Mouse (Mus musculus): ENCODE results near the gene Fgfr2.

The Fgfr2 gene

DNA sequence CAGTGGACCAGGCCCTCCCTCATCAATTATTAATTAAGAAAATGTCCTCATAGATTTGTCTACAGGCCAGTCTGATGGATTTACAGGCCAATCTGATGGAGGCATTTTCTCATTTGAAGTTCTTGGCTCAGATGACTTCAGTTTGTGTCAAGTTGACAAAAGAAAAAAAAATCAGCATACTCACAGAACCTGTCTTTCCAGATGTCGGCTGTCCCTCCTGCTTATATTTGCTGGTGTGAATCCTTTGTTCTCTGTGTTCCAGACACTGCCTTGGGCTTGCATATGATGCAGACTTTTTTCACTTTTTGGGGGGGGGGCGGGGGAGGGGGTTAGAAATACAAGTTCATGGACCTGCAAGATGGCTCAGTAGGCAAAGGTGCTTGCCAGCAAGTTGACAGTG lies 1472.9 kb downstream of the Fgfr2 start:
- DNase-seq (ENCODE audit: low read depth, low spot score) = no peak

DNA sequence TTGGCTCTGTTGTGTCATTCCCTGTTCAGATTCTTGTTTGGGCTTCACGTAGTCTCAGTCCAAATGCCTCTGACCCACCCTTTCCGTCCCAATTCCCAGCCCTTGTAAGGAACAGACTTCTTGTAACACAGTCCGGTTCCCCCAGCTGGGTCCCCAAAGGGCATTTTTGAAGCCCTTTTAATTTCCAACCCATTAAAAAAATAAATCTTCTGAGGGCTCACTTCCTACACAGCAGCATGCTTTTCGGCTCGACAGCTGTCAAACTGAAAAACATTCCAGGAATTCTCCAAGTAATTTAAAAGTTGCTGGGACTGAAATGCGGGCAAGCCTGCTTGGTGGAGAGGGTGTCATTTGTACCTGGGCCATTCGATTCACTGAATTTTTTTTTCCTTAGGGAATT lies 1474.9 kb downstream of the Fgfr2 start:
- DNase-seq (ENCODE audit: low read depth, low spot score) = no peak

DNA sequence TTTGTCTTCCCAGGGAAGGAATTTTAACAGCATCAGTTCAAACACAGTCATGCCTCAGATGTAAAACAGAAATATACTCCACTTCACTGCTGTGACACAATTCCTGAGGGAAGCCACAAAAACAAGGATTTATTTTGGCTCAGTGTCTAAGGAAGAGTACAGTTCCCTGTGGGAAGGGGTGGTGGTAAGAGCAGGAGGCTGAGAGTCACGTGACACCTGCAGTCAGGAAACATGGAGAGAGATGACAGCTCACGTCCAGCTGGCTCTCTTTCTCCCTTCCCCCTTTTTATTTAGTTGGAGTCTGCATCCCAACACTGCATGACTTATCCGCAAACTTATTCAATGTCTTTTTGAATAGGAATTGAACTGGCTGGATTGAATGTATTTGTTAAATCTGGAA lies 1475.6 kb downstream of the Fgfr2 start:
- DNase-seq (ENCODE audit: low read depth, low spot score) = no peak

DNA sequence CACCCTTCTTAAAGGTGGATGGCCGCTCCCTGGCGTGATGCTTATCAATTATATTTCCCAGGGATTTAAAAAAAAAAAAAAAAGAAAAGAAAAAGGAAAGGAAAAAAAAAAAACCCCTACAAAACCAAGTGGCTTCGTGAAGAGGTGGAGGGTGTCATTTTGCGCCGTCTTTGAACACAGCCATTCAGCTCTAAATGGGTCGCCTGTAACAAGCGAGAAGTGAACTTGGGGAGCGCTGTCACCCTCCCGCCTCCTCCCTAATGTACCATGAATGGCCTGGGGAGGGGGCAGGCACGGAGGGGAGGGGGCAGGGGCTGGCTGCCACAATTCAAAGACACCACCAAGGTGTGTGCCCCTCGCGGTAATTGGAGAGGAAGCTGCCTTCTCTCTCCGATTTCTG lies 1478.6 kb downstream of the Fgfr2 start:
- no peak for DNase-seq (ENCODE audit: low read depth, low spot score)

DNA sequence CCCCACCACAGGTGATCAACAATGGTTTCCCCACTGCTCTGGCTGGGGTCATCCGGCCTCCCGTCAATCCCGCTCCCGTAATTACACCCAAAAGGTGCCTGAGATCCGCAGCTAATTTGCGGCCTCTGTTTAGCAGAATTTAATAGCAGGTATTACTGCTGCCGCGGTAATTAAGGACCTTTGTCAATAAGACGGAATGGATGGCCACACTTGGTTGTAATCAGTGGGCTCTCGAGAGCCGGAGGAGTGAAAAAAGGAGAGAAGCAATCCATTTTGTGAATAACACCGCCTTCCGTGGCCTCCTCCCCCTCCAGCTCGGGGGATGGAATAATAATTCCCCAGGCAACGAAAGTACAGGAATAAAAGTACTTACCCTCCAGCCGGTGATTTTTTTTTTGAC lies 1479.1 kb downstream of the Fgfr2 start:
- no peak for DNase-seq (ENCODE audit: low read depth, low spot score)

DNA sequence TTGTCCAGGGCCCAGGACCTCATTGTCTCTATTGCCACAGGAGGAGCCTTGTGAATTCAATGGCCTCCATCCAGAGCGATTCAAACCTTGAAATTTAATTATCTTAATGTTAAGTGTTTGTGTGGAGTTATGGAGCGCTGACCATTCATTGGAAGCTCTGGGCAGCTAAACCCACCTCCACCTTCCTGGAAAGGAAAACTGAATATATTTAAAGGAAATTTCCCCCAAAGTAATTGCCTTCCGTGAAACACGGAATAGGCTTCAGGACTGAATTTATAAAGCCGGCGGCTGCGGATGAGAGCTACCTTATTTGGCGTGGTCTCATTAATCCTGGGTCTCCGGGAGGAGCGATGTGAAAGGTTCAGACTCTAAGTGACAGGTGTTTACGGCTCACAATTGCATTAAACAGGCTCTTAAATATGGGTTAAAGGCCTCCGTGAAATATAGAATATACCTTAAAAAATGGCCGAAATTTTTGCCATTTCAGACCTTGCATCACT lies 1479.8 kb downstream of the Fgfr2 start:
- DNase-seq (ENCODE audit: low read depth, low spot score) = no peak

DNA sequence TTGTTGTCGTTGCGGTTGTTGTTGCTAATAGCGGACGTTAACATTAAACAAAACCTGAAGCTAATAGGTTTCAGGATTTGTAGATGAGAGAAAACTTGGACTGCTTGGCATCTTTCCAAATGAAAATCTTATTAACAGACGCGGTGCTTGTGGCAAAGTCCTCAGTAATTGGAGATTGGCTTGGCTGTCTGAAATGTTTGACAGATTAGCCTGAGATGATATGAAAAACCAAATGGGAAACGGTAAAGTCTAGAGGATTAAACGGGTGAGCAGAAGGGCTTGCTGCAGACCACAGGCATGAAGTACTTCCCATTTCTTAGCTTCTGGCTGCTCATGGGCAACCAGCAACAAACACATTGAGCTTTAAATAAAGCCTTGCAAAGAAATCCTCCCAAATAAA lies 1493.6 kb downstream of the Fgfr2 start:
- no peak for DNase-seq (ENCODE audit: low read depth, low spot score)

DNA sequence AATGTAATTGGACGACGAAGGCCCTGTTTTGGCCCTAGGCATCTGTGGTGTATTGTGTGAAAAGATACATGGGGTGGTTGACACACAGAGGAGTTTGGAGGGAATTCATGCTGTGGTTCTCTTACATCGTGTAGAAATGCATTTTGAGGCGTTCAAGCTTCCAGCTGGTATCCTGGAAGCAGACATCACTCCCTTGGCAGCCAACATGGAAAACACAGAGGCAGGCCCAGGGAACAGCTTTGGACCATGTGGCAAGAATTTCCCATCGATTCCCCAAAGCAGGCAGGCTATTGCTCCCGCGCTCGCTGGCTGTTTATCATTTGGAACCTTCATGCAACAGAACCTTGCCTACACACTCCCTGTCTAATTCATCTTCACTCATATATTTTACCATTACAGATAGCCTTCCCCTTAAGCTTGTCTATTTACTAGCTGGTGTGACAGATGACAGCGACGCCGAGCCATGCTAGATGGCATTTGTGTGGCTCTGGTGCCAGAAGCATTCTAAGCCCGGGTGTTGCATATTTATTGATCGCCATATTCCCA lies 1494.2 kb downstream of the Fgfr2 start:
- DNase-seq (ENCODE audit: low read depth, low spot score) = no peak

DNA sequence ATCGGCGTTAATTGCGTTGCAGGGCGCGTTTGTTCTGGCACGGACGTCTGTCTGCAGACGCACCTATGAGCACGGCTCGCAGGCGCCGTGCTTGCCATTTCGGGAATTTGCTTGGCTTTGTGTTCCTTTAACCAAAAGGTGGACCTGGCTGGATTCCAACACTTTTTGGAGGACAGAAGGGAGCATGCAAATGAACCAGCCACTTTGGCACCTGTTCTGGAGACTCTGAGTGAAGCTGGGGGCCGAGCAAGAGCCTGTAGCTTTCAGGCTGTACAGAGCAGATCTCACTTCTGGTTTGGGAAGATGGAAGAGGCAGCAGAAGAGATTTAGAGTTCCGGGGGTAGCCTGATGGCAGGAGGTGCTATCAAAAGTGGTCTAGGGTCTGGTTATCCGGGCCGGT lies 1494.8 kb downstream of the Fgfr2 start:
- no peak for DNase-seq (ENCODE audit: low read depth, low spot score)

DNA sequence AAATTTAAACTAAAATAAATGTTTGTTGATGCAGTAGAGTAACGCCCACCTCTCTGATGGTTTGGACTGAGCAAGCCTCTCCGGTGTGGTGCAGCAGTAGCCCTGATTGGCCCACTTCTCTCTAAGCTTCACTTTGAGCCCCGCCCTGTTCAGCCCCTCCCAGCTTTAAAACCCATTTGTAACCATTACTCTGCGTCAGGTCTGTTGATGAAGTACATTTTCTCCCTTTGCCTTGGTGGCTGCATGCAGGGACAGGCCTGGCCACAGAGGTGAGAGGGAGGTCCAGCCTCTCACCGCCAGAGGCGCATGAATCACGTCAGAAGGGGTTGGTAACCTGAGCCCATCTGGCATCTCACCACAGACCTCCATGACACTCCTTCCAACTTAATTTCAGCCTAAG lies 1513.5 kb downstream of the Fgfr2 start:
- peak; percentile 49 for DNase-seq (ENCODE audit: low read depth, low spot score)

DNA sequence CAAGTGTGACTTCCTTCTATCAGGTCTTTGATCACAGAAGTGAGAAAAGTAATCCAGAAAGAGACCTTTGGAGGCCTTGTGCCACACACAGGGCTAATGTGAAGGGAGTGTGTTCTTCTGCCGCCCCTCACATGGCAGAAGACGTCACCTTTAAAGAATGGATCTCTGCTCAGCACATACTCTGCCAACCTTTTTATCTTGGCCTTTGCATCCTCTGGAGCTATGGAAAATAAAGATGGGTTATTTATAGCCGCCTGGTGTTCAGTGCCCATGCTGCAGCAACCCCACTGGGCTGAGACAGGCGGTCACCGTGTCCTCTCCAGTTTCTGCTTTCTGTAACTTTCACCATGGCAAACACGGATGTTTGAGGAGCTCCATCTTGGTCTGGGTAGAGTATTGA lies 1515.1 kb downstream of the Fgfr2 start:
- no peak for DNase-seq (ENCODE audit: low read depth, low spot score)

DNA sequence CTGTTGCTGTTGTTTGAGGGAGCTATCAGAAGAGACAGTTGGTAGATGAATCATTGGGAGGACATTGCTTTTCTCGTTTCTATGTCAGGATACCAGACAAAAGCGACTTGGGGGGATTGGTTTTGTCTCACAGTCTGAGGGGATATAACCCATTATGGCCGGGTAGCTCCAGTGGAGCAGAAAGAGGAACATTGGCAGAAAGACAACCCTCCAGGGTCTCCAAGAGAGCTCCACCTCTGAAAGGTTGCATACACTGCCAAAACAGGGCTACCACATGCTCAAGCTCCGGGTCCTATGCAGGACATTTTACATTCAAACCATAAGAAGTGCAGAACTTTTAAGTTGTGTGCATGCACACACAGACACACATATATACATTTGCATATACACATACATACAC lies 1517.7 kb downstream of the Fgfr2 start:
- DNase-seq (ENCODE audit: low read depth, low spot score) = no peak

DNA sequence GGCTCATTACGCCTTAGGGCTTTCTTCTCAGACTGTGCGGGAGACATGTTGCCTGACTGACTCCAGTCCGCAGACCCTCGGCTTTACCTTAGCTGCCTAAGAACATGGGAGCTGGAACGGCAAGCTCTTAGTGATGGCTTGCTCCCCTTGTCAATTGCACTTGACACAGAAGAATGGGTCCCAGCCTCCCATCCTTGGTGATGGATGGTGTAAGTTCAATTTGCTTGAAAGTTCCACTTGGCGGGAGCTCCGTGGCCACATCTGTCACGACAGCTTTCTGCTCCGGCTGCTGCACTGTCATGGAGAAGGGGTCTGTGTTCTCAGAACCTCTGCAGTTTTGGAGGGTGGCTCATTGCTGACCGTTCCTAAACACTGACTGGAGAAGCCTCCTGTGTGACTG lies 1518.2 kb downstream of the Fgfr2 start:
- DNase-seq (ENCODE audit: low read depth, low spot score) = no peak

DNA sequence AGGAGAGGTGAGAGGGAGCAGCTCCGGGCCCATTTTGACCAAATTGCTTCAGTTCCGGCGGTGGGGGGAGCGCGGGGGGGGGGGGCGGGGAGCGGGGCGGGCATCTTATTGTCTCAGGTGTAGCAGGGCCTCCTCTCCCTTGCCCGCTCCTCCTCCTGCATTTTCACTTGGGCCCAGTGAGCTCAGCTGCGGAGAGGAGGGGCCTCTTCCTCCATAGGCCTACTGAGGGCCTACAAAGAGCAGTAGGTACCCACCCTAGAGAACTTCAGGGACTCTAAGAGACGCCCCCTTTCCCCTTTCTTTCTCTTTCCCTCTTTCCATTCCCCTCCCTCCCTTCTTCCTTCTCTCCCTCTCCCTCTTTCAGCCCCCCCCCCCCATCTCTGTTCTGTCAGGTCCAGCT lies 1520.0 kb downstream of the Fgfr2 start:
- no peak for DNase-seq (ENCODE audit: low read depth, low spot score)

DNA sequence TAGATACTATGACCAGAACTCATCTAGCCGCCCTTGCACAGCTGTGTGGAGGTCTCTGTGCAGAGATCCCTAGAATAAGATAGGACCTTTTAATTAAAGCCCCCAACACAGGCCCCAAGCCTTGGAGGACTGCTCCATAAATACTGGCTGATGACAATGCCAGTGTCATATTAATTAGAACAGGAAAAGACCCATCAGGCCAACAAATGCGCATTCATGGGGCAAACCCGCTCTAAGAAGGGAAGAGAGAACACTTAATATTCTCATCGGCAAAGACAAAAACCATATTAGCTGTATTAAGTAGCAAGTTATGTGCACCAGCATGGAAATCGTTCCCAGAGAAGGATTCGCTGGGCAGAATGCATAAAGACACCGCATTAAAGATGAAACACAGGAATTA lies 1521.0 kb downstream of the Fgfr2 start:
- no peak for DNase-seq (ENCODE audit: low read depth, low spot score)

DNA sequence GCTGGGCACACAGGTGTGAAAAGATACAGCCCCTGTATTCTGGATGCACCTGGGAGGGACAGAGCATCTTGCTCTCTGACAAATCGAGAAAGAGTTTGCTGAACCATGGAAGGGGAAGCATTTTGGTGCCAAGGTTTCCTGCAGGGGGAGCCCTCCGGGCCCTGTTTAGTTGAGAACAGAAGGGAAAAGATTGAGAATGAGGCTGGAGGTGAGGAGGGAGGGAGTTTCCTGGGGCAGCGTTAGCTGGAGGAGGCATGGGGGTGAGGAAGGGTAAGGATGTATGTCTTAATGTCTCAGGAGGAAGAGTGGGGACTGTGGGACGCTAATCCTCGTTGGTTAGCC lies 1524.7 kb downstream of the Fgfr2 start:
- DNase-seq (ENCODE audit: low read depth, low spot score) = peak; percentile 5

DNA sequence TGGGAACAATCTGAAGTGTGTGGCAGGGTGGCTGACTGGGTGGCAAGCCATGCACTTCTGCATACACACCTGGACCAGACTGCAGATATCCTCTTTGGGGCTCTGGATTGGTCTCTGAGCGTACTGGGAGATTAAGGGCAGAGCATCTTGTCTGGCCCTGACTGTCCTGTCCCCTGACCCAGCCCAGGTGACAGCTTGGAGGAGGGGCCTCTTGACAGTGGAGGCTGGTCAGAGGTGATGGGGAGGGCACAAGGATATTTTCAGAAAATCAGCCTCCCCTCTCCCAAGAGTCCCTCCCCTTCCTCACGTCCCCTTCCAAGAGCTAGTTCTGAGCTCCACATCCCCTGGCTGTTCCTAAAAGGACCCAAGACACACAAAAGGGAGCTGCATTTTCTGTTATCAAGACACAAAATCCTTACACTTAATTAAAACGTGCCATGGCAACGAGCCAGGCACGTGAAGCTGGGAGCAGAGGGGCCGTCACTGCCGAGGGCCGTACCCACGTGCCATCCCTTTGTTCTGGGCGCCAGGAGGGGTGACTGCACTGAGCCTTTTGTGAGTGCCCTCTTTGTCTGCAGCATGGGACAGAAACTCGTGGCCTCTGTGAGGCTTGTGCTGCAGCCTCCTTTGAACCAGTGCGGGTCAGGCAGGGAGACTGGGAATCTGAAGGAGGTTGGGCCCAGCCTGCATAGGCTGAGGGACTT lies 1525.2 kb downstream of the Fgfr2 start:
- DNase-seq (ENCODE audit: low read depth, low spot score) = no peak

DNA sequence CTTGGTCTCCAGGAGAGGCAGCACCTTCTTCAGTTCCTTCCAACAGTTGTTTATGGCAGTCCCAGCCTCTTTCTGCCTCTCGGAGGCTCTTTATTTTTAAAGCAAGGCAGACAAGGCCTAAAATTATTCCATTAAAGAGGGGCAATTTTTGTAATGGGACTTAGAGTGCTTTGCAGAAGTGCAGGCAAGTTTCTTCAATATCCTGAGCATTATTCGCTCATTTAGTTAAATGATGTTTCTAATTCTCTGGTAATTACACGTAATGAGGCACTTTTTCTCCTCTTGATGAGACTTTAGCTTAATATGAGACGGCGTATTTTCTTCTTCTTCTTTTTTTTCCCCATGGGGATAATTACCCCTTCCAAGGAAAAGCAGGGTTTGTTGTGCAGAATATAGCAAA lies 1537.6 kb downstream of the Fgfr2 start:
- DNase-seq (ENCODE audit: low read depth, low spot score) = no peak

DNA sequence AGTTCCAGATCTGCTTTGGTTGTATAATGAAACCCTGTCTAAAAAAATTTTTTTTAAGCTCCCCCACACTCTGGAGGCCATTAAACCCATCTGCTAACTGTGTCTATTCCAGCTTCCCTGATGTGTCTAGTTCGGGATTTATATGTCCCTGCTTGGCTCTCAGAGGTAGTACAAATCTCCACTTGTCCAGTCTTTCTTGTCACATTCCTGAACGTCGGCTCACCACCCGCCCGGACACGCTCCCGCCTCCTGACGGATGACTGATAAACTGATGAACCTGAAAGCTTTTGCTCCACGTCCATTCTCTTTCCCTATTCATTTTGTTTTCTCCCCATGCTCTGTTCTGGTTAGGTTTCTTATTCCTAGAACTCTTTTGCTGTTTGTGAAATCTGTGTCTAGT lies 1541.0 kb downstream of the Fgfr2 start:
- peak; percentile 25 for DNase-seq (ENCODE audit: low read depth, low spot score)

DNA sequence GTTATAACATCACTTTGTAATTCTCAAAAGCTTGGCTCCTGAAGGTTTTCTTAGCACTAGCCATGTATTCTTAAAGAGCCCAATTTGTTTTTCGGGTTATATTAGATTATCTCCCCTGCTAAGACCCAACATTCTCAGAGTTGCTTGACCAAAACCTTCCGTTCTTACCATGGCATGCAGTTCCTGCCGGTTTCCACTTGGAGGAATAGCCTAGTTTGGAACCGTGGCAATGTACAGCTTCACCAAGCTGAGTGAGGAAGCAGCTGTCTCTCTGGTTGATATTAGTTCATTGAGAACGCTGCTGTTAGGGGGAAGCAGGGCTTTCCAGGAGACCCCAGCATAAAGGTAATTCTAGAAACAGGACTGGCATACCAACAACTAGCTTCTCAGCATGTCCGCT lies 1547.9 kb downstream of the Fgfr2 start:
- no peak for DNase-seq (ENCODE audit: low read depth, low spot score)

DNA sequence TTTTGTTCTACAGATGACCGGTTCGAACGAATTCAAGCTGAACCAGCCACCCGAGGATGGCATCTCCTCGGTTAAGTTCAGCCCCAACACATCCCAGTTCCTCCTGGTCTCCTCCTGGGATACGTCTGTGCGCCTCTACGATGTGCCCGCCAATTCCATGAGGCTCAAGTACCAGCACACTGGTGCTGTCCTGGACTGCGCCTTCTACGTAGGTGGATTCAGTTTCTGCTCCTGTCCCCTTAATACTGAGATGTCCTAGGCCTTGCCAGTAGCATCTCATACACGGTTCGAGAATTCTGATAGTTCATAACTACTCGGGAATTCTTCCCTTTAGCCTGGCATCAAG lies 1562.5 kb downstream of the Fgfr2 start:
- DNase-seq (ENCODE audit: low read depth, low spot score) = peak; percentile 64

DNA sequence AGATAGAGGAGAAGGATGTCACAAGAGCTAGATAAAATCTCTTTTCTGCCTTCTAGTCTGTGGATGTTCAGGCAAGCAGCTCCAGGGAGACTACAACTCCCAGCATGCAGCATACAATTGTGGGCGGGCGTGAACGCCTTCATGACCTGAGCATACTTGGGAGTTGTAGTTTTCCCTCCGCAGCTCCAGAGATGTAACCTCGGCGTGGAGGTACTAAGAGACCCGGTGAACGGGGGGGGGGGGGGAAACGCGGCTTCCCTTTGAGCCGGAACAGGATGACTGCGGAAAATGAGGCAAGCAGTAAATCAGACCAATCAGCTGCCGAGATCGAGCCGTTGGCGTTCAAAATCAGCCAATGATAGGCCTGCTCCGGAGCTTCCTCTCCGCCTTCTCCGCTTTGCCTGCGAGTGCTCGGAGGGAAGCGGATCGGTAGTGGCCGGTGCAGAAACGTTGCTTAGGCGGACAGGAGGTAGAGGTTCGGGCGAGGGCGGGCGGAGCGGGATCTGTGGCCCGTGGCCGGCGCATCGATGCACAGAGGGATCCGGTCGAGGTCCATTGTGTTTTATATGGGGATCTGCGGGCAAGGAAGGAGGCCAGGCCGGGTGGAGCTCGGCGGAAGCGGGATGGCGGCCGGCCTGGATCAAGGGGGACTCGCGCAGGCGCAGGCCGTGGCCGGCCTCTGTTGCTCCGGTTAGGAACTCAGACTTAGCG lies 1563.0 kb downstream of the Fgfr2 start, which contains the start of gene Bub3:
Gene Bub3, plus strand, starts transcription at position 237 of the 711 bp plus-strand sequence.
- peak; percentile 95 for DNase-seq (ENCODE audit: low read depth, low spot score)

DNA sequence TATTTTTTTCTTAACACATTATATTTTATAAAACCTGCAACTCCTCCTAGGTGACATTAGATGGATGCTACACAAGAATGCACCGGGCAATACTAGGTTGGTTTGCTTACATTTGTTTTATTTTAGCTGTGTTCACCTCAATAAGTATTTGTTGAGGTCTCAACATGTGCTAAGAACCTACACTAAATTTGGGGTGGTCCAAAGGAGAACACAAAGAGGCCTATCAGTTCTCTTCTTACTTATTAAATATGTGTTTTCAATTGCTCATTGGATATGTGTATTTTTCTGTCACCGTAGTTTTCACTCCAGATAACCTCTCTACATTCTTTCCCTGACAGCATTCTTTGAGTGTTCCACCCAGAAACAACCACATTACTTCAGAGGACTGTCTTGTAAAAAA lies 1565.4 kb downstream of the Fgfr2 start:
- DNase-seq (ENCODE audit: low read depth, low spot score) = no peak
